Mouse (Mus musculus) T-helper 2 cell (primary cell): ENCODE results near the gene Otop2.

Experiments
- in situ Hi-C: fragments of 300-600 bp; cut with MboI, MseI; formaldehyde crosslinking; loops from one replicate; pipeline ENCODE4 v1.15.1; 2025; ENCODE audit warnings: high pct_unique_total_duplicates

Gene Otop2

DNA sequence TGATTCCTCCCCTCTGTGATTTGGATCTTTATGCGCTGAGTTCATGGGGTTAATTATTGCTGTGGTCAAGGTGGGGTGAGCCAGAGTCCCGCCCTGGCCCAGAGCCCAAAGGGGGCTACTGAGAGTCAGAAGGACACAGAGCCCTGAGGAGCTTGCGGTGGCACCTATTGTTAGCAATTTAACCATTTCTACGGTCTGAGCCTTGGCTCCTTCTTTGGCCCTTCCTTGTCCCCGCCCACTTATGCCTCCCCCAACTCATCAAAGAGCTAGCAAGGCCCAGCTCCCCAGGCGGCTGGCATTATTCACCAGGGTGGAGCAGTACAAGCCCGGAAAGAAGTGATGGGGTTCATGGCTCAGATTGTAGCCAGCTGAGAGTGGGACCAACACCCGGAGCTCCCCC is at the start of gene Otop2:
TSS of gene Otop2 (plus strand) at position 301 of the 400 bp plus-strand sequence.
- in situ Hi-C loops: no loop called here

DNA sequence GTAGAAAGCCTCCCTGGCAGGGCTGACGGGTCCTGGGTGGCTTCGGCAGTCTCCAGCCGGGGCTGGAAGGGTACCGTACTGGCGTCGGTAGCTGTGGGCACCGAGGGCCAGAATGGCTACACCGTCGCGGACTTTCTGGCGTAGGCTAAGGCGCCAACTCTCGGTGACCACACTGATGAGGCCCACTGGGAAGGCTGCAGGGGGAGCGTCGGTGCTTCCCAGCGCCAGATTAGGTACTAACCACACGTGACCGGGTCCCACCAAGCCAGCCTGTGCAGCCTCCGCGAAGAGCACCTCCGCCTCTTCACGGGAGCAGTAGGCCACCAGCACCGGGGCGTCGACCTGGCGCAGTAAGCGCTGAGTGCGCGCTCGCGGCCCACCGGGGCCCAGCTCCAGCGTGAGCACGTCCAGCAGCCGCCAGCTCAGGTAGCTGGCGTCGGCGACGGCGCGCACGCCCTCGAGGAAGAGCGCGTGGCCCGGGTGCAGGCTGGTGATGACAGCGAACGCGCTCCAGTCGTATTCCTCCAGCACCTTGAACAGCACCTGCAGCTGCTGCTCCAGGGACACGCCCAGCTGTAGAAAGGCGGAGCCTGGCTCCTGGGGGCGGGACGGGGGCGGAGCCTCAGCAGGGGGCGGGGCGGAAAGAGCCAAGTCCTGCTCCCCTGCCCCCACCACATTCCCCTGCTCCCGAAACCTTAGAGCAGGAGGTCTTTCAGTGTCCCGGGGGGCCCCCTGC is 49.0 kb upstream of the Otop2 start:
- in situ Hi-C loops: no loop called here

DNA sequence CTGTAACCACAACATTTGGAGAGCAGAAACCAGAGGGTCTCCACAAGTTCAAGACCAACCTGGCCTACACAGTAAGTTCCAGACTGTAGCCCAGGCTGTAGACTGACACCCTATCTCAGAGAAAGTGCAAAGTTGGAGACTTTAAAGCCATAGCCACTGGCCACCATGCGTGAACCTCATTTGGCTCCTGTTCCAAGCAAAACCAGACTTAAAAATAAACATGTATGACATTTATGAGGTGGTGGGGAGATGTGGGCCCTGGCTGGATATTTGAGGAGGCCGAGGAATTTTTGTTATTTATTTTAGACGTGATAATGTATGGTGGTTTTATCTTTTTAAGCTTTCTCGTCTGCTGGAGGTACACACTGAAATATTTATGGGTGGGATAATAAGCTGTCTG is 47.8 kb upstream of the Otop2 start:
- in situ Hi-C loops: no loop called here

DNA sequence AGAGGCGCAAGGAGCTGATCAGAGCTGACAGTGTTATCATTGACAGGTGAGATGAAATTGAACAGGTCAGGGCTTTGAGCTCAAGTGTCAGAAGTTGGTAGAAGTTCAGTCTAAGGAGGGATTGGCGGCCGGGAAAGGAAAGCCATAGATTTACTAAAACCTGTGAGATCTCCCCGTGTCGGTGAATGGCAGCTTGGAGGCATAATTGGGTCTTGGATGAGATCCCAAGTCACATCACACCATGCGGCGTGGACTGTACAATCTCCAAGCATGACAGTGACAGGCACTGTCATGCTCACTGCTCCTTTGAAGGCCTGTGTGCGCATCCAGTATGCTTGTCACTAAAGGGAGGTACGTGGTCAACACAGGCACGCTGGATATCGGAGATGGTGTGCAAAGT is 44.0 kb upstream of the Otop2 start:
- in situ Hi-C loops: no loop called here

DNA sequence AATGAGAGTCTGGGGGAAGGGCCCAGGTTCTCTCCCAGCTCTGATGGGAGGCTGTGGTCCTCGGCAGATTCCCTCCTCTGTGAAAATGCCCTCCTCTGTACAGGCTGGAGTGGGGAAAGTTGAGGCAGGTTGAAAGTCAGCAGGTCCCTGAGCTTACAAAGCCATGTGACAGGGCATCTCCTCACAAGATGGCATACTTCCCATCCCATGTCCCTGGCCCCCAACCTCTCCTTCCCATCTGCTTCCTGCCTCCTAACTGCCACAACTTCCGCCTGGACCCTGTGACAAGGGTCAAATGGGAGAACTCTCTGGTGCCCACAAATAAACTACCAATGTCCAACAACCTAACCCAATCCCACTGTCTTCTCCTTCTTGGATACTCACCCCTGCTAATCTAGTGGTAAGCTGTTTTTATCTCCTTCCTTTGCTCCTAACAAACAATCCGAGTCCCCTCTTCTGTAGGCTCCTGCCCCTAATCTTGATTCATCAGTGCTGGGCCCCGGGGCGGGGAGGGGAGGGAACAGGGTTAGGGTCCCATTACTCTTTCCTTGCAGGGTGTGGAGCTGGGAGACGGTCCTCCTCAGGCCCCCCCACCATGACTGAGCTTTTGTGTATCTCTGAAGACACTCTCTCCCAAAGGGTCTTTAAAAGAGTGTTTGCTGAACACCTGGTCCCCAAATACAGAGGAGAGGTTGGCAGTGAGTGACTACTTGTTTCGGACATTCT is 42.7 kb upstream of the Otop2 start:
- in situ Hi-C loops: no loop called here

DNA sequence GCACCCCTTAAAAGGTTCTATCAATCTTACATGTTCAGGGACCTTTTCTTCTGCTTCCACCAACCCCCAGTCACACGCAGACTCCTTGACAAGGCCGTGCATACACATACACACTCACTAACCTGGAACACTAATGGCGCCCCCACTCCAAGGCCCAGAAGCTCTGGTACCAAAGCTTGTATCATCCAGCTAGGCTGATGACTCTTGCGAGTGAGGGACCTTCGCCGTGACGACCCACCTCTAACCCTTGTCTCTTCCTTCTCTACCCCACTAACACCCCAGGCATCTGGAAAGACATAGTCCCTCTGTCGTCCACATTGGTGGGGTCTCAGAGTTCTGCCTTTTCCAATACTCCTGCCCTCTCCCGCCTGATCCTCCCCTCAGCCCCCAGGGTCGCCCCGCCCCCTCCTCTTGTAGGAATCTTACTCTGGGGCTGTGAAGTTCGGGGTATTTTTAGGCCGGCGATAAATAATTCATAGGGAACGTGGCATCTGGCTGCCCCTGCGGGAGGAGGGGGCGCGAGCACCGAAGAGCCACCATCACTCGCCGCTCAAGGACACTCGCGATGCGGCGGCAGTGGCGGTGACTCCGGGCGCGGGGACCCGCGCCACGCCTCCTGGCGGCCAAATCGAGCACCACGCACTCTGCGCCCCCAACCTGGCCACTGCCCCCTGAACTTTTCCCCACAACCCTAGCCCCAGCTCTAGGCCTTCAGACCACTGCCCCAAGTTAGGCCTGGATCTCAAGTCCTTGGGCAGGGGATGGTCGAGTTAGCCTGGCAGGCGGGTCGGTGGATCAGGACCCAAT is 41.9 kb upstream of the Otop2 start:
- in situ Hi-C loops: no loop called here

DNA sequence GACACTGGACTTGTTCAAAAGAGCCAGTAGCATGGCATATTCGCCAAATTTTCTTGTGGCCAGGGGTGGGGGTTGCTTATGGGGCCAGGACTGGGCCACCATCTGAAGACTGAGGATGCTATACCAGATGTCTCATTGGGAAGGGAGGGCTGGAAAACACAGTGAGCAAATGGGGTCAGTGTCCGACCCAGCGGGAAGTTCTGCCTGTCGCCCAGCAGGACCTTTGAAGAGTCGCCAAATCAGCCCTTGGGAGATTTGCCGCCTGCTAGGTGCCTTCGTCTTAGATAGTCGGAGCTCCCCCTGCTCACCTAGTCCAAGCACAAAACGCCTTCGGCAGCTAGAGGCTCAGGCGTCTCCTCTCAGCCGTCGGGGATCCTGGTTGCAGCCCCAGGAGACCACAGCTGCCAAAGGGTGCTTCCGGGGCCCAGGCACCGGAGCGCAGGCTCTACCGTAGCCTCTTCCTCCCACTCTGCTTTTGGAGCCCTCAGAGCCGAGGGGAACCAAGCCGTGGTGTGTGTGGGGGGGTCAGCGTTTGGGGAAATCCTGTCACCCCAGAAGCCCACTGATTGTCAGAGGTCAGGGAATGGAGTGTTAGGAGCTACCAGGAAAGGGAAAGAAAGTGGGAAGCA is 41.1 kb upstream of the Otop2 start:
- in situ Hi-C loops: no loop called here

DNA sequence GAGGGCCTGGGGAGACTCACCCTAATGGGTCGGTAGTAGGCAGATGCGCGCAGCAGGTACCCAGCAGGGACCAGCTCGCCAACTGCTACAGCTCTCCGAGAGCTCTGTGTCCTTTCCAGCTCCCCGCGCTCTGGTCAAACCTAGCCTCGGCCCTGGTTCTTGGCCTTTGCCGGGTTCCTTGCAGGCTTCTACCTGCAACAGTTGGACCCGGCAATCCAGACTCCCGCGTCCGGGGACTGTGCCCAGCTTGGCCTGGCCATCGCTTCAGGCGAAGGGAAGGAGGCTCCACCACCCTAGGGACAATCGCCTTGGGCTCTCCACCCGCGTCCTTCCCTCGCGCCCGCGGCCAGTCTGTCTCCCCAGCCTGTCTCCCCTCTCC is 40.6 kb upstream of the Otop2 start:
- in situ Hi-C loops: no loop called here

DNA sequence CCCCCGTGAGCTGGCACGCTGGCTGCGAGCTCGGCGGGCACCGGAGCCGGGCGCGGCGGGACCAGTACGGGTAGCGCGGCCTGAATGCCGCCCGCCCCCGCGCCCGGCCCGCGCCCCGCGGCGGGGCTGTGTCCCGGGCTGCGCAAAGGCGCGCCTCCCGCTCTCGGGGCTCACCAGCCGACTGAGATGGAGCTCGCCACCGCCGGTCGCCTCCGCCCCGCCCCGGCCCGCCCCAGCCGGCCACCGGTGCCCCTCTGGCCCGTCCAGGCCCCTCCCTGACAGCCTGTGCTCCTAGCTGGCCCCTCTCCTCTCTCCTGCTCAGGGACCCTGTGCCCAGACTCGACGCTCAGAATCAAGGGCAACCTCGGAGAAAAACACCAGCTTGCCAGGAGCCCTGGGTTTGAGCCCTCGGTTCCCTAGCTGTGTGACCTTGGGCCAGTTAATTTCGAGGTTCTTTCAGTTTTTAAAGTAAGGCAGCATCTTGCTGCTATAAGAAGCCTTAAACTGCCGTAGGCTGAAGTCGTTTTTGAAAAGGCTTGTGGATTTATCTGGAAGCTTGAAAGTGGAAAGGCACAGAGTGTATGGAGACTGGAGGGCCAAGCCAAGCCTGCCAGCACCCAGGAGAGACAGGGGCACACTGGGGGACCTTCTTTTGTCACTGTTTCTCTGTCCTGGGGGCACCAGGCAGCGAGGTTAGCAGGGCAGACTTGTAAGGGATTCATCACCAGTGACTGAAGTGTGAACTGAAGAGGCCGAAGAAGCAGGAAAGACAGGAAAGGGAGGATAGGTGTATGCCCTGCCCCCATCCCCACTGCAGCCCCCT is 39.7 kb upstream of the Otop2 start, which contains the start of gene Grin2c:
TSS of gene Grin2c (minus strand) at position 183 of the 823 bp plus-strand sequence.
- in situ Hi-C loops: no loop called here

DNA sequence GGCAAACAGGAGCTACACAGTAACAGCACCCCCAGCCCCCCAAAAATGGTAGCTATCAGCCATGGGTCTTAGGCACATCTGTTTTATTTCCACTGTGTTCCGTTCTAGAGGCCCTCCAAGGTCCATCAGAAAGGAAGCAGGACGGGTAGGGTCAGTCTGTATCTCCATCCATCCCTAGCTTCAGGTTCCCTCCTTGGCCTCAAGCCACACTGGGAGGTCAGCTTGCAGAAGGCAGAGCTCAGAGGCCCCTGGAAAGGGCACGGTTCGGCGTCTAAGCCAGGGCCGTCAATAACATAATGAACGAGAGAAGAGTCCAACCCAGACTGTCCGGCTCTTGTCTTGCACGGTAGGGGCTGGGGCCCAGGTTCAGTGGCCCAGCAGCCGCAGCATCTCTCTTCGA is 39.0 kb upstream of the Otop2 start:
- in situ Hi-C loops: no loop called here

DNA sequence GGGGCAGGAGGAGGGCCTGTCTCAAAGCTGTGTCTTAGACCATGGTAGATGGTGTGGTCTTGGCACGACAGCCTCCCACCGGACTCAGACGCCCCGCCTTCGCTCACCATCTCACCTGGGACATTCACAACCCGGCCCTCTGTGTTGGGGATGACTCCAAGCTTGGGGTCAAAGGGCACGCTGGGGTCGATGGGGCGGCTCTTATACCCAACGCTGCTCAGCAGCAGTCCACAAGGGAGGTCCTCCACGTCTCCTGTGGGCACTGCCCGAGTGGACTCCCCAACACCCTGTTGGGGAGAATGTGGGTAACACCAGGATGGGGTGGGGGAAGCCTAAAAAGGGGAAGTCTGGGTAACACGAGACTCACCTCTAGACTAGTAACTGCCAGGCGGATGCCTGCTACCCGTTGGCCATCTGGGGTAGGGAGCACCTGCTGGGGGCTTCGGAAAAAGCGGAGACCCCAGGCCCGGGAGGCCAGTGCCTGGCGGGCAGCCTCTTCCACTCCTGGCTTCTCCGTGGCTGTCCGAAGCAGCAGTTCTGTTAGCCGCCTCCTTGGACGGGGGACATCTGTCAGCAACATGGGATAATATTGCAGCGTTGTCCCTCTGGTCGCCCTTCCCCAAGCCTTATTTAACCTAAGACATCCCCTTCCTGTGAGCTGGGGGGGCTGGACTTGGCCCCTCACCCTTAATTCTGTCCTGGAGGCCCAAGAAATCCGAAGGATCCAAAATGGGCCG is 37.5 kb upstream of the Otop2 start:
- in situ Hi-C loops: loop anchor here (5.0 to 10.0 kb wide), 2 partner anchors 67 to 105 kb away; partner anchors contain the start of gene Slc9a3r1

DNA sequence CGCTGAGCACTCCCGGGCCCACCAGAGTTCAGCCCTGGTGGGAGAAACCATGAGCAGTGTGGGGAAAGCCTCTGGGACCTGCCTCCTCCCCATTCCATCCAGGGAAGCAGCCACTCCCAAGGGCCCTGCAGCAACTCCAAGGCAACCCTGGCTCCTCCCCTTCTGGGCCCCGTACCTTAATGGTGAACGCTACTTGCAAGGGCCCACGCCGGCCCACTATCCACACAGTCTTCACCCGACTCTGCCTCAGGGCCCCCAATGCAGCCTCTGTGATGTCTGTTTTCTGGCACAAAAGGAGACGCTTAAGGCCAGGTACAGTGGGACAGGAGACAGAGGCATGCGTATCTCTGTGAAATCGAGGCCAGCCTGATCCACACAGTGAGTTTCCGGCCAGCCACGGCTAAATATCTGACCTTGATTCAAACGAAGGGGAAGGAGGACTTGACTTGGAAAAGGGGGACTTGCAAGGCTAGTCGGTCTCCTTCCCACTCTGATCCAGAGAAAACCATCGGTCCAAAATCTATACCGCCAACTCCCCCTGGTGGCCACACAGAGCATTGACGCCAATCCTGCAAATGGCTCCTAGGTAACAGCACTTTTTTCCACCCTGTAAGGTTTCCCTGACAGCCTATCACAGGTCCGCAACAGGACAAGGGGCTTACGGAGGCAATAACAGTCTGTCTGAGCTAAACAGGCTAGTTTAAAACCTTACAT is 36.7 kb upstream of the Otop2 start:
- in situ Hi-C loops: loop anchor here (5.0 to 10.0 kb wide), 2 partner anchors 68 to 106 kb away; partner anchors contain the start of gene Slc9a3r1

DNA sequence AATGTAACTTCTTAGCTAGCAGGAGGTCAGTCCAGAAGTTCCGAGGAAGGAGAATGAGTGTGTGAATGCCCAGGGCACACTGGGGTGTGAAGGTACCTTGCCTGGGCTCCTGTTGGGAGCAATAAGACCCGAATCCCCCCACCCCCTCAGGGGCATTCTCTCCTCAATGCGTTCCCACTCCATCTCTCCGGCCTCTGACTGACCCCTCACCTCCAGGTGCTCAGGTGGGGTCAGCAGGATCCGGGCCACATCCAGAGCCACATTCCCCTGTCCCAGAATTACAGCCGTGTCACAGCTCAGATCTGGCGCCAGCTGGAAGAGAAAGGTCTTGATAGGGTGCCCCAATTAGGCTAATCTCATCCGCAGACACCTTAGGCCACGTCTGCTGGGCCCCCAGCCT is 35.9 kb upstream of the Otop2 start:
- in situ Hi-C loops: loop anchor here (5.0 to 10.0 kb wide), 2 partner anchors 69 to 106 kb away; partner anchors contain the start of gene Slc9a3r1

DNA sequence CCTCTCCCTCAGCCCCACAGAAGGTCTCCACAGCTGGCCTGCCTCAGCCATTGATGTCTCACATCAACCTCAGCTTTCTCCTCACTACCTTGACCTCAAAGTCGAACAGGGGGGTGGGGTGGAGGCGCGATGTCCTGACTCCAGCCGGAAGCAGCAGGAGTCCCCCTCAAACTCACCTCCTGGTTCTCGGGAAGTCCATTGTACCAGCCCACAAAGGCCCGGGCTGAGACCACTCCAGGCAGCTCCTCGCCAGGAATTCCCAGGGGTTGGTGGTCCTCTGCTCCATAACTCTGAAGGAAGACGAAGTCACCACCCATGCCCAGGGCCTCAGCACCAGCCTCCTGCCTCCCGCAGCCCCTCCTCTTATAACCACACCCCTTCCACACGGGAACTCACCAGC is 35.5 kb upstream of the Otop2 start:
- in situ Hi-C loops: loop anchor here (5.0 to 10.0 kb wide), 2 partner anchors 69 to 107 kb away; partner anchors contain the start of gene Slc9a3r1

DNA sequence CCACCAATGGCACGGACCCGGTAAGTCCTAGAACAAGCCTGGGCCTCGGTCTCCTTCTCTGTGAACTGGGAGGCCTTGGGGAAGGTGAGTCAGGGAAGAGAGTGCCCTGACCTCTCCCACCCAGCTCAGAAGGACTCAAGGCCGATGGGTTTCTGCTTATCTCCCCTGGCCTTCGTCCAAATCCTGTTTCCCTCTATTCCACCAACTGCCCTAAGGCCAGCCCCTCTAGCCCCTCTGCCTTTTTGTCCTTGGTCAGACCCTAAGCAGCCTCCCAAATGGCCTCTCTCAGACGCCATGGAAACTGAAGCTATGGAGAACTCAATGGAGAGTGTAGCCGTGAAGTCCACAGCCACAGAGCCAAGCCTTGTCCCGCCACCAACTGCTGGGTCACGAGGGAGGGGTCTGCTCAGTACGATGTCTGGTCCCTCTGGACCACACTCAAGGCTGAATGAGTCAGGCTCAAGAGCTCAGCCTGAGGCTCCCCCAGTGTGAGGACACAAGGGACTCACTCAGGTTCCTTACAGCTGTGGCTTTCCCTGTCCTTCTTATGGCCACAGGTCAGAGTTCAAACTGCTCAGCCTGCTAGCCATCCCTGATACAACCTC is 34.0 kb upstream of the Otop2 start:
- in situ Hi-C loops: loop anchor here (5.0 to 10.0 kb wide), 2 partner anchors 71 to 108 kb away; partner anchors contain the start of gene Slc9a3r1

DNA sequence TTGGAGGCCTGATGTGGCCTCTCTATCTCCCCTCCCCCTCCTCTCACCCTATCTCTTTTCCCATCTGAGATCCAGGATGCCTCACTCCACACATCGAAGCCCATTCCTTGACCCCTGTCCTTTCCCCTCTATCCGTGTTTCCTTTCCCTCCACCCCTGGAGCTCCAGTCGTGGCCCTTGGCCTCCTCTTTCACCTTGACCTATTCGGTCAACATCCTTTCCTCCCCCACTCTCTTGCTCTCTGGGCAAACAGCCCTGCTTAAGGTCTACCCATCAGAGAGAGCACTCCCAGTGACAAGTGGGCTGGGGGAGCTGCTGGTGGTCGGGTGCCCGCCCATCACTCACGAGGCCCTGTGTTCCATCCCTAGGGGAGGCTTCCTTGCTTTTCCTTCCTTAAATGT is 33.2 kb upstream of the Otop2 start:
- in situ Hi-C loops: loop anchor here (5.0 to 10.0 kb wide), 2 partner anchors 71 to 109 kb away; partner anchors contain the start of gene Slc9a3r1

DNA sequence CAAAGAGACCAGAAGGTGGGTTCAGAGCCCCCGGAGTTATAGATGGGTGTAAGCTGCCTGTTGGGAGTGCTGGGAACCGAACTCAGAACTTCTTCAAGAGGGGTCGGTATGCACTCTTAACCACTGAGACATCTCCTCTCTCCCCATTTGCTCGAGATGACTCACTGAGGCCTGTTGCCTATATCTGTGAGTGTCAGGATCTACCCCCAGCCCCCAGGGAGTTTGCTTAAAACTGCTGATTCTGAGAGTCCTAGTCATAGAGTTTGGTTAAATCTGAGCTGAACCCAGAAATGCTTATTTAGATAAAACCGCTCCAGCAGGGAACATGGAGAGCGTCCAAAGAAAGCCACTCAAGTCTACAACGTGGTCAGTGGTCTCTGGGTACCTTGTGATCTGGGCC is 32.8 kb upstream of the Otop2 start:
- in situ Hi-C loops: loop anchor here (5.0 to 10.0 kb wide), 2 partner anchors 72 to 109 kb away; partner anchors contain the start of gene Slc9a3r1

DNA sequence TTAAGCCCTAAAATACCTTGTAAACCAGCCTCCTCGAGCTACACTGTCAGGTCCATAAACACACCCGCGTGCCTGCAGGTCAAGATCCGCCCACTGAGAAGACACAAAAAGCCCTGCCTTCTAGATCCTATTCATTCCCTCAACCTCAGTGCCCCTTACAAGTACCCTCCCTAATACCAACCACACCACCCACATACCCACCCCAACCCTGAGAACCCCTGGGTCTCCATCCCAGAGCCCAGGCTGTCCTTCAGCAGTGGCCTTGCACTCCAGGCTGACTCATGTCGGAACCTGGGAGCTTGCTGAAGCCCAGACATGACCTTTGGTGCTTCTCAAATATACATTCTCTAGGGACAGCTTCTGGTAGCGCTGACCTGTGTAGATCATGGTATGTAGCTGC is 32.2 kb upstream of the Otop2 start:
- in situ Hi-C loops: loop anchor here (5.0 to 10.0 kb wide), 2 partner anchors 72 to 110 kb away; partner anchors contain the start of gene Slc9a3r1
